Mouse (Mus musculus) liver (tissue): ENCODE measurements around the gene Aldh3b1.

Experiments
- DNase-seq: peaks from one replicate; pipeline ENCODE4 v3.0.0-alpha.2; 2020; ENCODE audit warnings: mixed read lengths

Aldh3b1 gene

DNA sequence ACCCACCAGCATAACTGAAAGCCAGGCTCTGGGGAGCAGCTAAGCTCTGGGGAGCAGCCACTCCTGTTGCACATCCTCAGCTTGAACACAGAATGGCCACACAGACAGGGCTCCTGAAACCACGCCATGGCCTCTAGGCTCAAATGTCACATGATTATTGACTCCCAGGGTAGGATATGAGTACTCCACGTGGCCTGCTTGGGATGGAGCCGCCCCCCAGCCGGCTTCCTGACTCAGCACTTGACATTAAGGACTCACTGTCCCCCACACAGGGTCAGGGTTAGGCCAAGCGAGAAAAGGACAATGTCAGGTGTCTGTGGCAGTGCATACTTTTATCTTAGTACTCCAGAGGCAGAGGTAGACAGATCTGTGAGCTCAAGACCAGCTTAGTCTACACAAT is 19.4 kb downstream of the Aldh3b1 start:
- no peak for DNase-seq

DNA sequence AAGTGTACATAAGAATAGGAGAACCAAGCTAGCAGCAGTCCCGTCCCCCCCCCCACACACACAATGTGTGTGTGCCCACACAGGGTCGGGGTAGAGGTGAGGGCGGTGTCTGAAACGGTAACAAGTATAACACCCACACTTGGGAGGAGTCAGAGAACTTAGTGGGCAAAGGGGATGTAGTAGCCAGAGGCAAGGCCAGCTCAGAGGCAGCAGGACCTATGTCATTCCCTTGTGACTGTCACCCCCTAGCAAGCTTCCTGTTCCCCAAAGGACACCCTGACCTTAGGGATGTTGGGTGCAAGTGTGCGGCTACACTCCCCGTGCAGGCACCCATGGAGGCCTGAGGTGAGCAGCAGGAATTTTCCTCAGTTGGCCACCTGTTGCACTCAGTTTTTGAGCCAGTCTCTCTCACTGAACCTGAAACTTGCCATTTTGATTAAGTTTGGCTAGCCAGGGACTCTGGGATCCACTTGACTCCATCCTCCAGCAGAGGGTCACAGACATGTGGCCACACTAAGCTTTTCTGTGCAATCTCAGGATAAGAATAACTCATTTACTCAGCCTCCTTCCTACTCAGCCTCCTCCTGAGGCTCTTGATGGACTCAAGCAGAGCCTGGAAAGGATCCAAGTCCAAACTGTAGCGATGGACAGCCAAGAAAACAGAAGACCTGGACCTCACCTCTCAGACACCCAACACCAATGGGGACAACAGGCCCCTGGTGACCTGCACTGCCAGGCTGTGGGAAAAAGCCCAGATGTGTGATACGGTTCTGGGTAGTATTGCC is 21.5 kb downstream of the Aldh3b1 start:
- no peak for DNase-seq

DNA sequence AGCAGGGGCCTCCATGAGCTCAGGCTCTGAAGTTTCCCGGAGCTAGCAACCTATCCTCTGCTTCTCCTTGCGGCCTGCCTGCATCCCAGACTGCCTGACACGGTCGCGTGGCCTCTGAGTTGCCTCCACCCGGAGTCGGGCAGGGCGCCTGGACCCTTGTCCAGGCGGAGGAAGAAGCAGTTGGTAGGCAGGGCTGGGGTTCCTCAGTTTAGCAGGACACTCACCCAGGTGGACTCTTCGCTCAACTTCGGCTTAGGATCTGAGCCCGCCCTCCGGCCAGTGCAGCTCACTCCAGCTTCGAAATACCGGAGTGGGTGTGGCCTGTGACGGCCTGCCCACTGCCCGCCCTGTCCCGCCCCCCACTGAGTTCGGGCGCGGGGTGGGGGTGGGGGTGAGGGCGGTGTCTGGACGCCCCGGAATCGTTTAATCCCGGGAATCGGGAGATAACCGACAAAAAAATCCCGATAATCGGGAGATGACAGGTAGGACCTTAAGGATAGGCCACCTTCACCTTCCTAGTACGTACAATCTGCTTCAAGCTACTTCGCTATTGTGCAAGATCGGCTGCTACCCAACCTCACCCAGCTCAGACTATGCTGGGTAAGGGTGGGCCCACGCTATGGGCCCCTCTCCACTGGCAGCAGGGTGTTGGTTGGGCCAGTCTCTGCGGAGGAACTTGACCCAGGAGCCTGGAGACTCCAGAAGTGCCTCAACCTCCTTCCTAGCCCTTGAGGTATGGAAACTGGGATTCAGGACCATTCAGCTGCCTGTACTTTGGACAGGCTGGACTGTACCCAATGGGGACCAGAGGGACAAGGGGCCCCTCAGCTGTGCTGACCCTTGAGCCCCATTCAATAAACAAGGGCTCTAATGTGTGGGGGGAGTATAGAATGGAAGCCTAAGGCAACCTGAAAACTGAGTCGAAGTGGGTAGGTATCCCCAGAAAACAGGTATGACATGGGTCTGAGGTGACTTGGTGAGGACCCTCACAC is 22.5 kb downstream of the Aldh3b1 start, which contains the start of gene Tcirg1:
Tcirg1 (minus strand) TSS at position 339 of the 992 bp plus-strand sequence.
- peak; percentile 89 for DNase-seq

DNA sequence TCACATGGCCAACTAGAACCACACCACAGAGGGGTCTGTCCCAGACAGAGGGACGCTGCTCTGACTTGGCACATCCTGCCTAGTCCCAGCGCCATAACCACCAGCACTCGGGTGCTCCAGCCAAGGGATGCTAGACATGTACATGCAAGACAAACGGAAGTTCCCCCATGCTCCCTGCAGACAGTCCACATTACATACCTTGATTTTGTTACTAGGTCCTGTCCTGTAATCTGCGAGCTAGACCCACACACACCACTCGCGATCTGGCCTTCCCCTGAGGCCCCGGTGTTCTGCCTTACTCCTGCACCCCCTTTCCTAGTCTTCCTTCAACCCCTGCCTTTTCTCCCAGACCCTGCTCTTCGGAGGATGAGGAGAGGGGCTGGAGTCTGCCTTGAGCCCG is 23.3 kb downstream of the Aldh3b1 start:
- DNase-seq, result no peak

DNA sequence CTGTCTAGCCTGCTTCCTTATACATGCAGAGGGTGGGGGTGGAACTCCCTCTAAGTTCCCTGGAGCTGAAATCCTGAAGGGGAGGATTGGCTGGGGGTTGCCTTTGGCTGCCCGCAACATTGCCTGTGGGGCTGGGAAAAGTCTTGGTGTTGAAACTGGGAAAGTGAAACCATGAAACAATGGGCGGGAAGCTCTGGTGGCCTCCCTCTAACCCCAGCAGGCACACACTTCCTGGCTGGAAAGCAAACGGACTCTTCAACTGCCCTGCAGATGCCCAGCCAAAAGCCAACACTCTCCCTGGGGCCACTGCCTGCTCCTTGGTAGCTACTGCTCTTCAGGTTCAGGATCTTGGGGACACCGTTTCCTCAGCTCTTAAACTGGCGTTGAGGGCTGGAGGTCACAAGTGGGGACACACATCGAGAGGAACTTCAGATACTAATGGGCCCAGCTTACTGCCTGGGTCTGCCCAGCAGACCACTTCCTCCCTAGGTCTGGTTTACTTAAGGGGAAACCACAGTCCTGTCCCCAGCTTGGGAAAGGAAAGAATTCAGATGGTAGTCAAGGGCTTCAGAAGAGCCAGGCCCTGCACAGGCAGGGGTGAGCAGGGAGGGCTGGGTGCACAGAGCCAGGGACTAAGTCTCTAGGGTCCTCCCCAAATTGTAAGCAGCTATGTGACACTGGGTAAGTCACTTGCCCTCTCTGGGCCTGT is 24.2 kb downstream of the Aldh3b1 start:
- peak; percentile 36 for DNase-seq

DNA sequence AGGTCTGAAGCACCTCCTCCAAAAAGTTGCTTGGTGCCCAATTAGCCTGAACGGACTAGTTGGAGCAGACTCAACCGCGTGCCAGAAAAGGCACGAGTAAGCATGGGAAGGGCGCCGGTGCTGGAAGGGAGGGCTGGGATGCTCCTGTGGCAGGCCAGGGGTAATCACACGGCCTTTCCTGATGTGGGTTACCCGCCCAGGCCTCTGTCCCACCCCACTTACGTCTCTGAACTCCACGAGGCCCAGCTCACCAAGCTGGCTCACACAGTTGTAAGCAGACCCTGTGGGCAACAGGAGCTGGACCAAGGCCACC is 25.3 kb downstream of the Aldh3b1 start:
- DNase-seq, result no peak

DNA sequence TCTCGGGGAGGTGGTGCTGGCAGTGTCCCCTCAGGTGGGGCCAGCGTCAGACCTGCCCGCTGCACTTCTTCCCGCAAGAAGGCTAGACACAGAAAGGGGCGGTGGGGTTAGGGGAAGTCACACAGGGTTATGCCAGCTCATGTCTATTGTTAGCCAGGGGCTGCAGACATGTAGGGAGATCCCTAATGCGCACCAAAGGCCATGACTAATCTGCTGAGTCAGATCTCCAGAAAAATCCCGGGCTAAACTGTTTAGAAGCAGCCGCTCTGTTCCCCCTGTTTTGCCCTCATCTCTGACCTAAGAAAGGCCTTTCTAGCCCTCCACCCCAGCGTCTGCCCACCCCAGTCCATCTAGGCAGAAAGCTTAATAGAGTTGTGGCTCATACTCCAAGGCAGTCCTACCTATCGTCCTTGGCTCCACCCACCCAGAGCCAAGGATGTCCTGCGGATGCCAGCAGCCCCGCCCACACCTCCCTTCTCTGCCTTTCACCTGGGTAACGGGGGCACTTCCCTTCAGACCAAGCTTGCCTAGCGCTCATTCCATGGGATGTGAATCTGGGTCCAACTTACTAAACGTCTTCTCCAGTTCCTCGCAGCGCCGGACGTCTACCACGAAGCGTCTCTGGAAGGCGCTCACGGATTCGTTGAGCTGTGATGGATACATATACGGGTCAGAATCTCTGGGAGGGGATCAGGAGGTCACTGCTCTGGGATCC is 25.8 kb downstream of the Aldh3b1 start:
- no peak for DNase-seq

DNA sequence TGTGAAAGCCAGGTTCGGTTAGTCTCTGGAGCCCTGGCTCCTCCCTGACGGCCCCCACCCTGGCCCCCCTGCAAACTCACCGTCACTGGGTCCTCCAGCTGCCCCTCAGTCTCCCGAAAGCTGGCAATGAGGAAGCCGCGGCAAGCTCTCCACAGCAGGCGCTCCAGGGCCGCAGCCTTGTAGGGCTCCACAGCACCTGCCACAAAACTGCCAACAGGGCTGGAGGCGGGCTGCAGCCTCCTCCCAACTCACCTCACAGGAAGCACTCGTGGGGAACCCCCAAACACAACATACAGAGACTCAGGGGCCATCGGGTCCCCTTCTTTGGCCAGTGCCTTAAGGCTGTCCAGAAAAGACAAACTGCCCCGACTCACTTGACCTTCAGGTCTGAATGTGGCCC is 26.6 kb downstream of the Aldh3b1 start:
- DNase-seq, result no peak

DNA sequence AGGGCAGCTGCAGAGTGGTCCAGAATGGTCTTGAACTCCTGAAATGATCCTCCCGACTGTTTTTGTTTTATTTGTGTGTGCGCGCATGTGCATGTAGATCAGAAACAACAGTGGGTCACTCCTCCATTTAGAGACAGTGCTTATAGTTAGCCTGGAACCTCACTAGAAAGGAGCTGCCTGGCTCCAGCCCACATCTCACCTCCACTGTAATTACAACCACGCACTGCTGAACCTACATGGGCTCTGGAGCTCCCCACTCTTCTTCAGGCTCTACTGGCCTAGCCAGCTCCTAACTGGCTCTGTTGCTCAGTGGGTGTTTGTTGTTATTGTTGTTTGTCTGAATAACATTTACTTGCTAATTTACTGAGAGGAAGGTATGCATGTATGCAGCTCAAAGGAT is 30.0 kb downstream of the Aldh3b1 start:
- no peak for DNase-seq

DNA sequence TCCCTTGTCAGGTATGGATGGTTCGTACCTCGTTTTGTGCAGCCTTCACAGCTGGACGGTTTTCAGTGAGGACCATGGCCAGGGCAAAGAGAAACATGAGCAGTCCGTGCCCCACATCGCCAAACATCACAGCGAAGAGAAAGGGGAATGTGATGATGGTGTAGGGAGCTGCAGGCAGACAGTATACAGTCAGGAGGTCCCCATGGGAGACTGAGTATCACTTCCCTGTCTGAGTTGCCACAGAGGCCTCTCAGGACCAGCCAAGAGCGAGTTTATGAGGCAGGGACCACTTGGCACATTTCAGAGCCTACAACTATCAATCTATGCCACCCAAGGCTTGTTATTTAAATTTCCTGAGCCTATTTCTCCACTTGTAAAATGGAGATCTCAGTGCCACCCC is 30.7 kb downstream of the Aldh3b1 start:
- no peak for DNase-seq

DNA sequence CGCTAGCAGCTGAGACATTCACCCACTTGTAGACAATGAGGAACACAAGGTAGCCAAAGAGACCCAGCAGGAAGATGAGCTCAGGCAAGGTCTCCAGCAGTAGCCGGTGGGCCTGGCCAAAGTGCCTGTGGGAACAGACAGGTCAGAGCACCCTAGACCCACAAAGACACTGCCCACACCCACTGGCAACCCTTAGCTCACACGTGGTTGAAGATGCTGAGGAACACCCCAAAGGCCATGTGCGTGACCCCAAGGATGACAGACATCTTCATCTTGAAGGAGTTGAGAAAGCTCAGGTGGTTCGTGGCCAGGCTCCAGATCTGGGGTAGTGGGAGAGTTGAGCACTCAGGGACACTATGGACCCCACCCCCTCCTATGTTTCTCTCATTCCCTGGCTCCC is 32.1 kb downstream of the Aldh3b1 start:
- no peak for DNase-seq

DNA sequence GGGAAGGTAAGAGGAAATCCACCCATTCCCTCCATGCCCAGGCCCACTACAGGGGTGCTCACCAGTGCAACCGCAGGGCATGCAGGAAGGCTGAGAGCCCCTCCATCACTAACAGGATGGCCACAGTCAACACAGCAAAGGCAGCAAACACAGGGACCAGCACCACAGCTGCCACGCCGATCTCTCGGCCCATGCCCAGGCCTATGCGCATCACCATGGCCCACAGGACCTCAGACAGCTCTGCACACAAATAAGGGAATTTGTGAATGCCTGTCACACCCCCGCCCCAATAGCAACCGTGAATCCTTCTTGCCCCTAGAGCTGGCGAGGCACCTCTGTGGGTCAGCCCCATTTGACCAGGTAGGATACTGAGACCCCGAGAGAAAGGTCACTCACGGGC is 33.4 kb downstream of the Aldh3b1 start:
- DNase-seq, result no peak

DNA sequence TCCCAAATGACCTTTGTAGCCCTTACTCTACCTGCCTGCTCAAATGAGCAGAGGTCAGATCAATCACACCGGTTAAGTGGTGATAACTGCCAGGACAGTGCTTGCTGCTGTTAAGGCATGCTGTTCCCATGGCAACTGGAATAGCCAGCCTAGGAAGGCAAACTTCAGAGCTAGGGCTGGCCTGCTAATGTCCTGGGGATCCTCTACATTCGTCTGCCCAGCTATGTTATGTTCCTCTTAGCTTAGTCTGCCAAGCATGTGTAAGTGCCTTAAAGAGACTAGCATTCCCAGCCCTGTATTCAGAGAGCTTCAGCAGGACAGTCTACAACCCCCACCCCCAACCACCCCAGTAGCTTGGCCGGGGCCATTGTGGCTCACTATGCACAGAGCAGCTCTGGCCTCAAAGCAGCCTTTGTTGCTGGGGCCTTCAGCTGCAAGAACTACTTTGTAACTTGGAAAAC is 34.4 kb downstream of the Aldh3b1 start:
- DNase-seq, result no peak

DNA sequence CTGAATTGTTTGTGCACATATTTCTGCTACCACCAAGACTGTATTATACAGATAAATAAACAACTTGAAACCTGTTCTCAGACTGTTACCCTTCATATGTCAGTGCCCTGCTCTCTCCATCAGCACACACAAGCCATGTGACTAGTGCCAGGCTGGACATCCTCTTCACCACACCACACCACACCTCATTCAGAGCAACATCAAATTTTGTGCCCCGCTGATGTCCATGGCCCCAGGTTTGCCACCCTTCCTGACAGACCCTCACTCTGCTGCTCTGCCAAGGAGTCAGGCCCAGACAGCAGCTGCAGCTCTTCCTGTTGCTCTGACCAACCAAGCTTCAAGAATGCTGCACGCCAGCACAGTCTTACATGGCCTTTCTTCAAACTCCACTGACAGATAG is 35.3 kb downstream of the Aldh3b1 start:
- DNase-seq, result no peak

DNA sequence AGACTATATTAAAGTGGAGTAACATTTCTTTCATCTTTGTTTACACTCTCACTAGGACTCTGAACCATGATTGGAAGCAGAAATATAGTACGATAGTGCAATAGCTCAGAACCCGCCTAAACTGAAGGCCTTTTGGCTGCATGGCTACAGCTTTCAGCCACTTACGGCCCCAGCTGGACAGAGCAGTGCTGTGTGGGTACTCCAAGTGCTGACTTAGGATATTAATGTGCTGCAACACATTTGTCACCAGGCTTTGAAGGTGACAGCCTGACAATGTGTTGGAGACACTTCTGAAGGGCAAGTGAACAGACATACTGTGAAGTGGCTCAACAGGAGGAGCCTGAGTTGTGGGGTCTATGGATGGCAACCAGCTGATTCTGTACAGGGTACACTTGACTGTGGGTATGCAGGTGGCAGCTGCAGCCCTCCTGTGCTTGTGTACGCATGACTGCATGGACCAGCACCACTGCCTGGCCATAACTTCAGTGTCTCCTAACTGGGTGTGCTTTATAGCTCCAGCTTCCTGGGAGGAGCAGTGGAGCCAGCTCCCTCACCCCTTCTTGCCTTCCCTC is 36.0 kb downstream of the Aldh3b1 start:
- no peak for DNase-seq

DNA sequence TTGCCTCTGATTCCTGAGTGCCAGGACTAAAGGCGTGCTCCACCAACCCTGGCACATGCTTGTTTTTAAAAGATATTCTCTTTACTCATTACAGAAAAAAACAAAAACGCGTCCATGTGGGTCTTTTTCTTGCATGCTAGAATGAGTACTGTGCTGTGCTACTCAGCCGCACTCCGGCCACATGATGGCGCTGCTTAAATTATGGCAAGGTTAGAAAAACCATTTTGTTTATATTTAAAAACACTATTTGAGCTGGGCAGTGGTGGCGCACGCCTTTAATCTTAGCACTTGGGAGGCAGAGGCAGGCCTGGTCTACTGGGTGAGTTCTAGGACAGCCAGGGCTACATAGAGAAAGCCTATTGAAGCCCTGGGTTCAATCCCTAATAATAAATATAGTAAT is 39.4 kb downstream of the Aldh3b1 start:
- DNase-seq, result no peak

DNA sequence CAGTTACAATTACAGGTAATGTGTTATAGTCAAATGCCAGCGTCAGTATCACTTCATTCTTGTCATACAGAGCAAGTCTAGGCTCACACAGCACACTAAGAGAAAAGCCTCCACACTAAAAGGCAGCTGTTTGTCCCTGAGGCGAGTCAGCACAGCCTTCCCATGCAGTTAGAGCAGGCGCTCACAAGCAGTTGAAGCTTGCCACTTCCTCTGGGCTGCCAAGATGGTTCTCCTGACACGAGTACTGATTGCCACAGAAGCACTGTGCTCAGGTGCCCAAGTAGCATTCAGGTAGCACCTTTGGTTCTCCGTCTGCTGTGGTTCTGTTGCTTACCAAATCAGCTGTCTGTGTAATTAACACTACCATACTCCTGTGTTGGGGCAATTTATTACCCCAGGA is 40.5 kb downstream of the Aldh3b1 start:
- DNase-seq, result no peak

DNA sequence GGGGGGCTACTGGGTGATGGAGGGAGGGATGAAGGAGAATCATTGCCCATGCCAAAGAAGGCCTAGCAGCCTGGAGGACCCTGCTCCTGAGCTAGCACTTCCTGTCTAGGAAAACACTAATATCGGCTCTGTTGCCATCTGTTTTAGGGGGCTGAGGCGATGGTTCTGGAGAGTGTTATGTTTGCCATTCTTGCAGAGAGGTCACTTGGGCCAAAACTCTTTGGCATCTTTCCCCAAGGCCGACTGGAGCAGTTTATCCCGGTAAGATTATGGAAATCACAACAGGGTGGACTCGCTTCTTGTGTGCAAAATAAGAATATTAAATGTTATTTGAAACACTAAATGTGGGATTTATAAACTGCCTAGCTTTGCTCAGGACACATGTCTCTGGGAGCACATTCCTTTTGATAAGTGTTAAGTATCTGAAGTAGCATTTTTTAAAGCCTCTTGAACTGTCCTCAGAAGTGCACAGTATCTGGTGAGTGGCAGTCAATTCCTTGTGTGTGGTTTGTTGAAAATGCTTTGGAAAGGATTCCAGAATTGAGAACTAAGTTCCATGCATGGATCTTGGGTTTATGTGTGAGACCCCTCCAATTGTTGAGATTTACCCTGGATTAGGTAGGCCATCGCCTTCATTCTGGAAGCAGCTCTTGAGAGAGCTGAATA is 45.1 kb downstream of the Aldh3b1 start:
- DNase-seq, result no peak

DNA sequence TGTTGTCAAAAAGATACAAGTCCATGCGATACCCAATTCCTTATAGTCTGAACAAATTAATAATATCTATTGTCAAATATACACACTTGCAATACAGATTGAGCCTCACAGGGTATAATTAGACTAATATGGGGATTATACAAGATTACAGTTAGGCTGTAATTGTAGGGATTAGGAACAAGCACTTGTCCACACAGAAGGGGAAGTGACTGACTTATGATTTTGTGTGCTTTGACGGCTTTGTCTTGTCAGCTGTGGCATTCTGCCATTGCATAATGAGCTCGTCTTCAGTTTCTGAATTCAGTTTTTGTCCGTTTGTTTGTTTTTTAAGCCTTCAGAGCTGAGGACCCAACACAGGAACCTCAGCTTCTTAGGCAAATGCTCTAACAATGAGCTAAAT is 47.4 kb downstream of the Aldh3b1 start:
- no peak for DNase-seq

DNA sequence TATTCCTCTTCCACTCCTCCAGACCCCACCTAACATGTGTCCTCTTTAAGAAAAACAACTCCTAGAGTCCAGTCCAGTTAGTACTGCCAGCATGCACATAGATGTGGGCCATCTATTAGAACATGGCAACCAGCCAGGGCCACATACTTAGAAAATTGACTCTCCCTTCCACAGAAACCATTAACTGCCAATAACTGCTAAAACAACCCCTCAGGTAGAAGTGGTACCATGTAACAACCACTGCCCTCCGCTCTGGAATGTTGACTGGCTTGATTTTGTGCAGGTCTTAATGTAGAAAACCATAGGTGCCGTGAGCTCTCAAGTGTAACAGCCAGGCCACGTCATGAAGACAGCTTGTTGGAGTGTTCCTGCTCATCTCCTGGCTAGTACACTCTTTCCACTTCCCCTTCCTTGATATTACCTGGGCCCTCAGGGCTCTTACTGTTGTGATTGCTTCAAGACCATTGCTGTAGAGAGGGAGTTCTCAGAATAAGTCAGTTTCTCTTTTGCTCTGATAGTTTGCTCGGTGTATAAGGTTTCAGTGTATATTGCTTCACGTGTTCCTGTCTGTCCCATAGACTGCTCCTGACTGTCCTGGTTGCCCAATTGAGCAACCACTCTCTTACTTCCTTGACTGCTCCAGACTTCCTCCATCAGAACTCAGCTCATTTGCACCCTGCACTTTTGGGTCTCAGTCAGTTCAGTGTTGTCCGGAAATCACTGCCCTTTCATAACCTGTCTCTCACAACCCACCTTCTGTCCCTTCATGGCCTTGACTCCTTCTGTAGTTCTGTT is 49.4 kb downstream of the Aldh3b1 start:
- no peak for DNase-seq

DNA sequence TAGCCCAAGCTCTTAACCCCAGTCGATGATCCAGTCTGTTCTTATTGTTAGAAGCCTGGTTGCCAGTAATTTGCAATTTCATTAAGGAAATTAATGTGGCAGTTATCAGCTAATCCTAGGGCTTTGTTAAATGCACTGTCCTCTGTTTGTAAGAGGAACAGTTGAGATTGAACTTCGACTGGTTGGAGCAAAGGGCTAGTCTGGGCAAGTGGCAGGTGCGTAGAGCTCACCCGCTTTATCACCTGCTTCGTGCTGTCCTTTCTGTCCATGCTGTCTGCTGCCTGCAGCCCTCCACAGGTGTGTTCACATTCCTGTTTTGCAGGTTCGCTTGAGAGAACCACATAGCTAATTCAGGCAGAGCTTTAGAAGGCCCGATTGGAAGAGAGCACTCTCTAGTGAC is 54.6 kb downstream of the Aldh3b1 start:
- DNase-seq, result no peak
